Mouse (Mus musculus) erythroblast, embryonic 14.5 days (primary cell): Measurements from ENCODE around the gene Olfr1161. TPM values are rescaled to one million over a fixed set of nuclear protein-coding genes. Genes with fewer than 3 reads are reported as not detected.
"Not testable (repeated sequence)": the region's sequence is repeated elsewhere in the genome, so short reads cannot be mapped to it uniquely, and the experiment has no call there.

Source experiments
- H3K27me3 ChIP-seq: 2 replicates; pipeline ENCODE4 v1.6.1; 2012; ENCODE audit warnings: inconsistent platforms; ENCODE audit not compliant: control insufficient read depth
- H3K36me3 ChIP-seq: 2 replicates; pipeline ENCODE4 v1.6.1; 2012; ENCODE audit warnings: mild to moderate bottlenecking, inconsistent platforms; ENCODE audit not compliant: control insufficient read depth
- H3K4me1 ChIP-seq: 2 replicates; pipeline ENCODE4 v1.6.1; 2012; ENCODE audit warnings: inconsistent platforms; ENCODE audit not compliant: control insufficient read depth
- H3K4me3 ChIP-seq: replicated peaks from 2 replicates; pipeline ENCODE3; 2012; ENCODE audit warnings: moderate library complexity, mild to moderate bottlenecking, inconsistent platforms
- H3K9me3 ChIP-seq: 2 replicates; pipeline ENCODE4 v1.6.1; 2012; ENCODE audit warnings: low read length, inconsistent platforms, mixed read lengths; ENCODE audit not compliant: control insufficient read depth
- GATA1 ChIP-seq: IDR thresholded peaks from 2 replicates; pipeline ENCODE4 v1.6.1; 2012; ENCODE audit warnings: low read length, inconsistent platforms, mixed read lengths
- TAL1 ChIP-seq: IDR thresholded peaks from 3 replicates; pipeline ENCODE4 v1.6.1; 2012; ENCODE audit warnings: low read length, inconsistent platforms, mixed read lengths
- polyA plus RNA-seq: library from polyadenylated mRNA; stranded (reverse); fragments of >175 nt; gene quantifications from 2 replicates; pipeline ENCODE4 v1.2.3, GENCODE M21; 2012

The Olfr1161 gene
- not detected in 2 replicates for polyA plus RNA-seq

DNA sequence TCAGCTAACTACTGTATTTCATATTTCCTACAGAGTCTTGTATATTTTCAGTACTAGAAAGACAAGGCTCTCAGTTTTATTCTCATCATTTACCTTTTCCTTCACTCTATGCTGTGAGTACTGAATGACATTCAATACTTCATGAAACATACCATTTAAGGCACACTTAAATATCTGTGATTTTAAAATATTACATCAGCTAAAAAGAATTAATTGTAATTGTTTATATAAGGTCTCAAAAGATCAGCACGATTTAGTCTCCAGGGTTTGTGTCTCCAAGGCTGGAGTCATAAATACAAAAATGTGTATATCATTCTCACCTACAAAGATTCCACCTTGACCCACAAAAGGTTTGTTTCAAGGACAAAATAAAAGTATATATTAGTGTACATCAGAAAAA lies at the start of gene Olfr1161:
Gene Olfr1161 (plus strand): TSS at position 301 of the 400 bp plus-strand sequence.
- not testable (repeated sequence) for H3K27me3 ChIP-seq, H3K36me3 ChIP-seq, H3K4me3 ChIP-seq, H3K9me3 ChIP-seq, H3K4me1 ChIP-seq

DNA sequence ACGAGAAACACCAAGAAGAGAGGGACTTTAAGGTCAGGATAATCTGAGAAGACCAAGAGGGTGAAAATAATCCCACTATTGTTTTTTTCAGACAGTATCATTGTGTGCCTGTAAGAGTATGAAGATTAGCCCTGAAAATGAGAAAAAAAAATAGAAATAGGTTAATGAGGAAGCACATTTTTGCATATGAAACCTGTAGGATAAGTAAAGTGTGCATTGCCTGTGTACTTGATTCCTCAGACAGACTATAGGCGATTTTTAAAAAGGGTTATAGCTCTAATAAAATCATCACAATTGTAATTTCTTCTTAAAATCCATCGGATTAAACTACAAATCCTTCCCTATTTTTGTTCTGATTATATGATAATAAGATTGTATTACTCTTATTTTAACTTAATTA lies 48.0 kb upstream of the Olfr1161 start, which contains the start of gene Olfr74:
Gene Olfr74 (minus strand): TSS at position 101 of the 400 bp plus-strand sequence.
- H3K4me3 ChIP-seq, result no peak within 1 kb of the TSS
- H3K9me3 ChIP-seq, result peaks cover 6% of the 10 kb centered on the region
- H3K36me3 ChIP-seq, result no peaks in the 10 kb centered on the region
- no peaks in the 10 kb centered on the region for H3K27me3 ChIP-seq
- H3K4me1 ChIP-seq, result no peaks in the 10 kb centered on the region
- TF ChIP-seq GATA1 (no peak), TAL1 (no peak)

DNA sequence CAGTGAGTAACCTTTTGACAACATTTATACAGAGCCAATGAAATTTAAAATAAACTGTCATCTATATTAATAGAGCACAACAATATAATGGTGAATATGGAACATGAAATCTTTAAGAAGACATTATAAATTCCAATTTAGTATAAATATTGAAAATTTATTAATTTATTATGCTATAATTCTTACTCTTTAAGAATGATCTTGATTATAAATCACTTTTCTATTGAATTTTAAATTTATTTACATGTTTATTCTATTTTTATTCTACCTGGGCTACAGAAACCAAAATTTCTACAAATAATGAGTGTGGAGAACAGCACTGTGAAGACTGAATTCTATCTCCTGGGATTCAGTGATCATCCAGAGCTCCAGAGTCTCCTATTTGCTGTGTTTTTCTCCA lies 32.8 kb upstream of the Olfr1161 start, which contains the start of gene Olfr1158:
Gene Olfr1158 (plus strand): TSS at position 301 of the 400 bp plus-strand sequence.
- Histone ChIP-seq H3K4me1 (no peaks in the 10 kb centered on the region), H3K36me3 (no peaks in the 10 kb centered on the region), H3K4me3 (no peak within 1 kb of the TSS), H3K9me3 (no peaks in the 10 kb centered on the region; the same call in 1 of the 2 replicates), H3K27me3 (no peaks in the 10 kb centered on the region)
- TF ChIP-seq GATA1 (no peak), TAL1 (no peak)

DNA sequence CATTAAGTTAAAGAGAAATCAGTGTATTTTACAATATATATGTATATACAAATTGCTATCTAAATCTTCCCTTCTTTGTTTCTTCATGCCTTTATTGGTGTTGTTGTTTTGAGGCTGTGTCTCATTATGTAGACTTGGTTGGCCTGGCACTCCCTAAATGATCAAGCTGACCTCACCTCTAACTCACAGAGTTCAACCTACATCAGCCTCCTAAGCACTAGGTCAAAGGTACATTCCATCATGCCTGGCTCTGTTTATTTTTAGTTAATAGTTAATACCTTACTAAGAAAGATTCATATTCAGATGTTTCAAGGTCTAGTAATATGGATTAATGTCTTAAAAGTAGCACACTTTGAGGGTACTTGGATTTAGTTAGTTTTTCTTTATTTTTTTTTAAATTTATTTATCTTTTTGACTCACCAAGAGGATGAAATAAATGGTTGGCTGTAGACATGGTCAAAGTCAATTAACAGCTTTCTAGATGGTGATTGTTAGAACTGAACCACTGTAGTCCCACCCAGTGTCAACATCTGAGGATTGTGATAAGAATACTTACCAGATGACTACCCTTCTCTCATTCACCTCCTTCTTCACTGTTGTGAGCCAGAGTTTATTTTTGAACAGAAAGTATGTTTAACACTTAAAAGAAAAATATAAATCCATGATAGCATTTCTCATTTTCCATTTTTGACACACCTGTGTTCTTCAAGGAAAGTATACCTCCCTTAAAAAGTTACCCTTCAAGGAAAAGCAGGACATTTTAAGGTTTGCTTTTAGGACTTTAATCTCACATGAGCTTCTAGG lies 14.9 kb upstream of the Olfr1161 start, which contains the start of gene Olfr1160:
Gene Olfr1160 (minus strand): TSS at position 754 of the 804 bp plus-strand sequence.
- Histone ChIP-seq H3K9me3 (no peaks in the 10 kb centered on the region), H3K4me3 (no peak within 1 kb of the TSS), H3K4me1 (no peaks in the 10 kb centered on the region), H3K36me3 (no peaks in the 10 kb centered on the region), H3K27me3 (no peaks in the 10 kb centered on the region)
- TF ChIP-seq TAL1, result no peak
- TF ChIP-seq GATA1, result no peak

DNA sequence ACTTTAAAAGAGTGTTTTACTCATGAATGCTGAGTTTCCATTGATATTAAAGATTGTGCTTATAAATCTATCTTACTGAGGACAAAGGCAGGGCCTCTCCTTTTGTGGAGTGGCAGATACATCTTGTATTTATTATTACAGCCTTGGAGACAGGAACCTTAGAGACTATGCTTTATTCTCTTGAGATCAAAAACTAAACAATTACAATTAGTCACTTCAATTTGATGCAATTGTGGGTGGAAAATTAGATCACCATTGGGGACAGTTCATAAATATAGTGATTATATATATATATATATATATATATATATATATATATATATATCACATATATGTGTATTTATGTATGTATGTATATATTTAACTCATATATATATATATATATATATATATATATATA lies 15.0 kb downstream of the Olfr1161 start, which contains the start of gene Olfr73:
Gene Olfr73 (minus strand): TSS at position 101 of the 400 bp plus-strand sequence.
- Histone ChIP-seq H3K9me3 (no peaks in the 10 kb centered on the region), H3K27me3 (no peaks in the 10 kb centered on the region), H3K36me3 (no peaks in the 10 kb centered on the region), H3K4me3 (no peak within 1 kb of the TSS), H3K4me1 (no peaks in the 10 kb centered on the region)
- TF ChIP-seq GATA1, result no peak
- TF ChIP-seq TAL1, result no peak

DNA sequence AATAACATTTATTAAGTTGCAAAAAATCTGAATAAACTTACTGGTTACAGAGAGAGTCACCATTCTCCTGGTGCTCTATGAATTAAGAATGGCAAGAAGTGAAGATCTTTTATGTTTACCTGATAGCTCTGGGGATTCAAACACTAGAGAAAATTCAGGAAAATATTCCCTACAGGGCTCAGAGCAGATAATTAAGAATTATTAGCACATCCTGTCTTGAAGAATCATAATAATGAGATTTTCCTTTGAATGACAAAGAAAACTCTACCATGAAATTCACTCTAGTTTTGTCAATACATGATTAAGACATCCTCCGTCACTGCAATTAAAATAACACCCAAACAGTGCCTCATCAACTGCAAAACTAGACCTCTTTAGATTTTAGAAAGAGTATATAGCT lies 28.5 kb downstream of the Olfr1161 start, which contains the start of gene Olfr1162:
Gene Olfr1162 (minus strand): TSS at position 101 of the 400 bp plus-strand sequence.
- H3K4me1 ChIP-seq, result no peaks in the 10 kb centered on the region
- no peak within 1 kb of the TSS for H3K4me3 ChIP-seq
- peaks cover 2% of the 10 kb centered on the region; the same call in 1 of the 2 replicates for H3K9me3 ChIP-seq
- TF ChIP-seq GATA1, result no peak
- no peak for TF ChIP-seq TAL1
- no peaks in the 10 kb centered on the region for H3K27me3 ChIP-seq
- H3K36me3 ChIP-seq, result no peaks in the 10 kb centered on the region

DNA sequence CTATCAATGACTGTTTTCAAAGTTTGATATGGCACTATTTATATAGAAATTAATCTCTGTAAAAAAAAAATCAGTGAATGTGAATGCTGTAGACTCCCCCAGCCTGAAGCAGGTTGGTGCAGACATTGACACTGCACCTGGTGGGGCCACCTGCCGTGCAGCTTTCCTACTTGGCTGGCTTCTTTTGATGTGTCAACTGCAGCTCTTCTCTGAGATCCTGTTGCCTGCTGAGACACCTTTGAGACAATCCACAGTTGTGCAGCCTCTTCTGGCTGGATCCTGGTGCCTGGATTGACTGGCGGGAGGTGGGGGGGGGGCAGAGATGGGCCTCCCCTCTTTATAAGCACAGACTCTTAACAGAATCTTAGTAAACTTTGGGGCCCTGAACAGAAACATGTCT lies 41.0 kb downstream of the Olfr1161 start:
- no peaks in the 10 kb centered on the region for H3K4me1 ChIP-seq
- no peaks in the 10 kb centered on the region for H3K36me3 ChIP-seq
- no peak overlapping the region for H3K4me3 ChIP-seq
- TF ChIP-seq GATA1 (no peak), TAL1 (no peak)
- H3K9me3 ChIP-seq, result peaks cover 3% of the 10 kb centered on the region; the same call in 1 of the 2 replicates
- H3K27me3 ChIP-seq, result no peaks in the 10 kb centered on the region

DNA sequence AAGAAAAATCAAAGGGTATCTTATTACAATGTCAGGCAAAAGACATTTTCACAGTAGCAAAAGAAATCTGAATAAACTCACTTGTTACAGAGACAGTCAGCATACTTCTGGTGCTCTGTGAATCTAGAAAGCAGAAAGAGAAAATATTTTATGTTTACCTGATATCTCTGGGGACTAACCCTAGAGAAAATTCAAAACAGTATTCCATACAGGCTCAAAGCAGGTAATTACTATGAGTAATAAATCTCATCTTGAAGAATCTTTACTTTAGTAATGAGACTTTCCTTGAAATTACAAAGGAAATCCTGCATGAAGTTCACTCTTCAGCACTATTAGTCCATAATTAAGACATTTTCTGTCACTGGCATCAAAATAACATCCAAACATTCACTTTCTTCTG lies 49.2 kb downstream of the Olfr1161 start, which contains the start of gene Olfr1163:
Gene Olfr1163 (minus strand): TSS at position 101 of the 400 bp plus-strand sequence.
- H3K4me3 ChIP-seq, result no peak within 1 kb of the TSS
- H3K9me3 ChIP-seq, result no peaks in the 10 kb centered on the region; the same call in 1 of the 2 replicates
- no peaks in the 10 kb centered on the region for H3K4me1 ChIP-seq
- H3K36me3 ChIP-seq, result no peaks in the 10 kb centered on the region
- TF ChIP-seq GATA1, result no peak
- no peak for TF ChIP-seq TAL1
- H3K27me3 ChIP-seq, result no peaks in the 10 kb centered on the region

Other genes with a start within 250 kb of the Olfr1161 start
- gene Olfr152, start 243.3 kb upstream of the Olfr1161 start, polyA plus RNA-seq, result not detected in 2 replicates
- gene Olfr1143, start 222.2 kb upstream of the Olfr1161 start, polyA plus RNA-seq, result not detected in 2 replicates
- gene Olfr1145, start 213.0 kb upstream of the Olfr1161 start, polyA plus RNA-seq, result not detected in 2 replicates
- gene Olfr1148, start 192.2 kb upstream of the Olfr1161 start, polyA plus RNA-seq, result not detected in 2 replicates
- not detected in 2 replicates for gene Olfr1150-ps1, start 178.8 kb upstream of the Olfr1161 start, polyA plus RNA-seq
- 0.02 TPM in 1 of 2 replicates, not detected in the other for gene Olfr1151, start 166.9 kb upstream of the Olfr1161 start, polyA plus RNA-seq
- gene Olfr1152, start 156.3 kb upstream of the Olfr1161 start, polyA plus RNA-seq, result not detected in 2 replicates
- not detected in 2 replicates for gene Olfr1153, start 127.8 kb upstream of the Olfr1161 start, polyA plus RNA-seq
- 0.06 TPM in 1 of 2 replicates, not detected in the other for gene Olfr1154, start 117.6 kb upstream of the Olfr1161 start, polyA plus RNA-seq
- not detected in 2 replicates for gene Olfr1155, start 77.6 kb upstream of the Olfr1161 start, polyA plus RNA-seq
- not detected in 2 replicates for gene Olfr1156, start 69.7 kb upstream of the Olfr1161 start, polyA plus RNA-seq
- gene Olfr1157, start 54.5 kb upstream of the Olfr1161 start, polyA plus RNA-seq, result not detected in 2 replicates
- not detected in 2 replicates for gene Olfr74, start 48.1 kb upstream of the Olfr1161 start, polyA plus RNA-seq
- gene Olfr1158, start 32.7 kb upstream of the Olfr1161 start, polyA plus RNA-seq, result not detected in 2 replicates
- gene Olfr1160, start 14.5 kb upstream of the Olfr1161 start, polyA plus RNA-seq, result not detected in 2 replicates
- not detected in 2 replicates for gene Olfr73, start 14.9 kb downstream of the Olfr1161 start, polyA plus RNA-seq
- gene Olfr1162, start 28.4 kb downstream of the Olfr1161 start, polyA plus RNA-seq, result not detected in 2 replicates
- gene Olfr1163, start 49.1 kb downstream of the Olfr1161 start, polyA plus RNA-seq, result not detected in 2 replicates
- not detected in 2 replicates for gene Olfr1164, start 71.2 kb downstream of the Olfr1161 start, polyA plus RNA-seq
- not detected in 2 replicates for gene Olfr1166, start 105.5 kb downstream of the Olfr1161 start, polyA plus RNA-seq
- not detected in 2 replicates for gene Olfr1167, start 132.4 kb downstream of the Olfr1161 start, polyA plus RNA-seq
- not detected in 2 replicates for gene Olfr1168, start 159.1 kb downstream of the Olfr1161 start, polyA plus RNA-seq
- not detected in 2 replicates for gene Olfr1170, start 205.6 kb downstream of the Olfr1161 start, polyA plus RNA-seq